Mouse (Mus musculus): ENCODE measurements around the gene Sh2d1b2. TPM values are rescaled to one million over a fixed set of nuclear protein-coding genes. Genes with fewer than 3 reads are reported as not detected.

The Sh2d1b2 gene
- polyA plus RNA-seq, 1 experiment from 2014 or later: not detected

GRCm38 (mm10) chr1:170293257-170293656 lies 60.7 kb downstream of the Sh2d1b2 start:
- DNase-seq (ENCODE audit: low spot score) (no peak), ATAC-seq (ENCODE audit: insufficient number of reproducible peaks, low FRiP score, low TSS enrichment, low read depth) (no peak)
- Histone ChIP-seq H3K9ac (ENCODE audit: low read length) (no peak overlapping the region), H3K4me1 (ENCODE audit: control insufficient read depth, insufficient read depth, low read length) (no peaks in the 10 kb centered on the region), H3K27me3 (ENCODE audit: control insufficient read depth, insufficient read depth, low read length) (no peaks in the 10 kb centered on the region), H3K36me3 (ENCODE audit: control insufficient read depth, insufficient read depth, low read length) (no peaks in the 10 kb centered on the region), H3K4me3 (ENCODE audit: low read depth, low read length) (no peak overlapping the region), H3K4me2 (ENCODE audit: low read depth, severe bottlenecking) (no peak overlapping the region), H3K9me3 (ENCODE audit: control insufficient read depth, low read length) (no peaks in the 10 kb centered on the region), H3K27ac (replicated peaks; ENCODE audit: low read depth, low read length) (no peak overlapping the region)
- WGBS: 89% methylated on average over 5 of the region's 5 CpGs

GRCm38 (mm10) chr1:170294786-170295570 lies 62.4 kb downstream of the Sh2d1b2 start:
- H3K9ac ChIP-seq (ENCODE audit: low read length): no peak overlapping the region
- H3K4me2 ChIP-seq (ENCODE audit: low read depth, severe bottlenecking): no peak overlapping the region
- ATAC-seq (ENCODE audit: insufficient number of reproducible peaks, low FRiP score, low TSS enrichment, low read depth): no peak
- H3K36me3 ChIP-seq (ENCODE audit: control insufficient read depth, insufficient read depth, low read length): no peaks in the 10 kb centered on the region
- H3K4me3 ChIP-seq (ENCODE audit: low read depth, low read length): no peak overlapping the region
- no peaks in the 10 kb centered on the region for H3K4me1 ChIP-seq (ENCODE audit: control insufficient read depth, insufficient read depth, low read length)
- no peak overlapping the region for H3K27ac ChIP-seq (replicated peaks; ENCODE audit: low read depth, low read length)
- H3K27me3 ChIP-seq (ENCODE audit: control insufficient read depth, insufficient read depth, low read length): no peaks in the 10 kb centered on the region
- no peaks in the 10 kb centered on the region for H3K9me3 ChIP-seq (ENCODE audit: control insufficient read depth, low read length)
- DNase-seq (ENCODE audit: low spot score): no peak
- 88% methylated on average over 15 of the region's 15 CpGs for WGBS

GRCm38 (mm10) chr1:170299496-170299895 lies 66.9 kb downstream of the Sh2d1b2 start:
- 79% methylated on average over 4 of the region's 4 CpGs for WGBS
- DNase-seq (ENCODE audit: low spot score) (no peak), ATAC-seq (ENCODE audit: insufficient number of reproducible peaks, low FRiP score, low TSS enrichment, low read depth) (no peak)
- Histone ChIP-seq H3K4me3 (ENCODE audit: low read depth, low read length) (no peak overlapping the region), H3K4me1 (ENCODE audit: control insufficient read depth, insufficient read depth, low read length) (no peaks in the 10 kb centered on the region), H3K27ac (replicated peaks; ENCODE audit: low read depth, low read length) (no peak overlapping the region), H3K36me3 (ENCODE audit: control insufficient read depth, insufficient read depth, low read length) (no peaks in the 10 kb centered on the region), H3K9ac (ENCODE audit: low read length) (no peak overlapping the region), H3K4me2 (ENCODE audit: low read depth, severe bottlenecking) (no peak overlapping the region), H3K27me3 (ENCODE audit: control insufficient read depth, insufficient read depth, low read length) (no peaks in the 10 kb centered on the region), H3K9me3 (ENCODE audit: control insufficient read depth, low read length) (no peaks in the 10 kb centered on the region)

- WGBS: 95% methylated on average over 9 of the region's 9 CpGs
- DNase-seq (ENCODE audit: low spot score) (no peak), ATAC-seq (ENCODE audit: insufficient number of reproducible peaks, low FRiP score, low TSS enrichment, low read depth) (no peak)
- Histone ChIP-seq H3K36me3 (ENCODE audit: control insufficient read depth, insufficient read depth, low read length) (no peaks in the 10 kb centered on the region), H3K27ac (replicated peaks; ENCODE audit: low read depth, low read length) (no peak overlapping the region), H3K4me1 (ENCODE audit: control insufficient read depth, insufficient read depth, low read length) (no peaks in the 10 kb centered on the region), H3K9me3 (ENCODE audit: control insufficient read depth, low read length) (no peaks in the 10 kb centered on the region), H3K9ac (ENCODE audit: low read length) (no peak overlapping the region), H3K4me3 (ENCODE audit: low read depth, low read length) (no peak overlapping the region), H3K4me2 (ENCODE audit: low read depth, severe bottlenecking) (no peak overlapping the region), H3K27me3 (ENCODE audit: control insufficient read depth, insufficient read depth, low read length) (no peaks in the 10 kb centered on the region)
Measured at GRCm38 (mm10) chr1:170301686-170302085, 69.1 kb downstream of the Sh2d1b2 start.

GRCm38 (mm10) chr1:170302456-170302855 lies 69.9 kb downstream of the Sh2d1b2 start:
- no peaks in the 10 kb centered on the region for H3K9me3 ChIP-seq (ENCODE audit: control insufficient read depth, low read length)
- no peak for DNase-seq (ENCODE audit: low spot score)
- H3K36me3 ChIP-seq (ENCODE audit: control insufficient read depth, insufficient read depth, low read length): no peaks in the 10 kb centered on the region
- no peak for ATAC-seq (ENCODE audit: insufficient number of reproducible peaks, low FRiP score, low TSS enrichment, low read depth)
- H3K4me2 ChIP-seq (ENCODE audit: low read depth, severe bottlenecking): no peak overlapping the region
- no peak overlapping the region for H3K9ac ChIP-seq (ENCODE audit: low read length)
- H3K27me3 ChIP-seq (ENCODE audit: control insufficient read depth, insufficient read depth, low read length): no peaks in the 10 kb centered on the region
- no peaks in the 10 kb centered on the region for H3K4me1 ChIP-seq (ENCODE audit: control insufficient read depth, insufficient read depth, low read length)
- H3K4me3 ChIP-seq (ENCODE audit: low read depth, low read length): no peak overlapping the region
- 77% methylated on average over 6 of the region's 6 CpGs for WGBS
- no peak overlapping the region for H3K27ac ChIP-seq (replicated peaks; ENCODE audit: low read depth, low read length)

GRCm38 (mm10) chr1:170303103-170303502 lies 70.6 kb downstream of the Sh2d1b2 start:
- DNase-seq (ENCODE audit: low spot score): no peak
- Histone ChIP-seq H3K9ac (ENCODE audit: low read length) (no peak overlapping the region), H3K27ac (replicated peaks; ENCODE audit: low read depth, low read length) (no peak overlapping the region), H3K4me2 (ENCODE audit: low read depth, severe bottlenecking) (no peak overlapping the region), H3K4me1 (ENCODE audit: control insufficient read depth, insufficient read depth, low read length) (no peaks in the 10 kb centered on the region), H3K9me3 (ENCODE audit: control insufficient read depth, low read length) (no peaks in the 10 kb centered on the region), H3K27me3 (ENCODE audit: control insufficient read depth, insufficient read depth, low read length) (no peaks in the 10 kb centered on the region), H3K4me3 (ENCODE audit: low read depth, low read length) (no peak overlapping the region), H3K36me3 (ENCODE audit: control insufficient read depth, insufficient read depth, low read length) (no peaks in the 10 kb centered on the region)
- 72% methylated on average over 6 of the region's 6 CpGs for WGBS
- no peak for ATAC-seq (ENCODE audit: insufficient number of reproducible peaks, low FRiP score, low TSS enrichment, low read depth)

Other genes with a start within 250 kb of the Sh2d1b2 start
- gene Ddr2, start 122.0 kb upstream of the Sh2d1b2 start, polyA plus RNA-seq (2014; fragmentation: Nextera tagmentation; extraction: Ambion mirVana): 104 and 108 TPM in 2 replicates
- 66.6 and 67.0 TPM in 2 replicates for gene Uap1, start 57.8 kb upstream of the Sh2d1b2 start, polyA plus RNA-seq (2014; fragmentation: Nextera tagmentation; extraction: Ambion mirVana)
- 9.2 and 11.6 TPM in 2 replicates for gene Uhmk1, start 17.4 kb upstream of the Sh2d1b2 start, polyA plus RNA-seq (2014; fragmentation: Nextera tagmentation; extraction: Ambion mirVana)
- not detected in 2 replicates for gene Sh2d1b1, start 44.6 kb downstream of the Sh2d1b2 start, polyA plus RNA-seq (2014; fragmentation: Nextera tagmentation; extraction: Ambion mirVana)
- 2.0 and 2.3 TPM in 2 replicates for gene Gm7694, start 73.6 kb downstream of the Sh2d1b2 start, polyA plus RNA-seq (2014; fragmentation: Nextera tagmentation; extraction: Ambion mirVana)
- gene Spata46, start 76.1 kb downstream of the Sh2d1b2 start, polyA plus RNA-seq (2014; fragmentation: Nextera tagmentation; extraction: Ambion mirVana): 1.0 and 1.2 TPM in 2 replicates

Measured in limb, embryonic 11.5 days (tissue).